Mouse (Mus musculus) CH12.LX (cell line): ENCODE measurements at regions not wholly inside any gene's neighbourhood (a gene's known extent, or its start where the extent isn't known, plus 50 kb on each side); places are given as distances from the start of the nearest gene placed in this dataset.

Experiments
- DNase-seq: peaks from one replicate; pipeline ENCODE4 v3.0.0-alpha.2; 2013; ENCODE audit errors: extremely low read depth
- H3K27ac ChIP-seq: 2 replicates; pipeline ENCODE4 v1.5.1; 2012; ENCODE audit warnings: low read depth, mild to moderate bottlenecking, control low read depth, moderate library complexity; ENCODE audit not compliant: insufficient read depth
- H3K27me3 ChIP-seq: replicated peaks from 2 replicates; pipeline ENCODE3; 2012; ENCODE audit warnings: inconsistent platforms
- H3K36me3 ChIP-seq, 2 experiments: replicated peaks in 1 of 2; 2 replicates each; pipeline versions ENCODE3 to v1.6.1; 2012; ENCODE audit warnings: inconsistent platforms in 1 of 2, low read length in 1 of 2, mild to moderate bottlenecking in 1 of 2, mixed read lengths in 1 of 2, moderate library complexity in 1 of 2; ENCODE audit not compliant: control insufficient read depth in 1 of 2, insufficient read depth in 1 of 2
- H3K4me1 ChIP-seq, 2 experiments: 2 replicates each; pipeline ENCODE4 v1.6.1; 2012; ENCODE audit warnings: inconsistent platforms in 1 of 2, moderate library complexity in 1 of 2; ENCODE audit not compliant: insufficient read depth in 2 of 2, control insufficient read depth in 1 of 2
- H3K4me2 ChIP-seq: 2 replicates; pipeline ENCODE4 v1.6.1; 2012; ENCODE audit warnings: low read depth, mild to moderate bottlenecking, control low read depth; ENCODE audit not compliant: poor library complexity, insufficient read depth, severe bottlenecking
- H3K4me3 ChIP-seq, 3 experiments: fragments of 150-350 bp in 1 of 3; sonication (generic) in 1 of 3; replicated peaks in 1 of 3; 2 replicates each; pipeline versions ENCODE3 to v1.5.1; 2011 to 2012; ENCODE audit warnings: low read depth in 2 of 3, low read length in 2 of 3, mild to moderate bottlenecking in 2 of 3, moderate library complexity in 2 of 3, control low read depth in 1 of 3, improper control_type of control experiment in 1 of 3, inconsistent platforms in 1 of 3, mixed read lengths in 1 of 3; ENCODE audit not compliant: poor library complexity in 1 of 3
- H3K79me2 ChIP-seq: replicated peaks from 2 replicates; pipeline ENCODE4 v1.6.1; 2012; ENCODE audit warnings: mild to moderate bottlenecking, moderate library complexity; ENCODE audit not compliant: control insufficient read depth, poor library complexity, insufficient read depth, severe bottlenecking; ENCODE audit errors: extremely low read depth
- H3K9ac ChIP-seq: 2 replicates; pipeline ENCODE4 v1.6.1; 2012; ENCODE audit warnings: low read depth, mild to moderate bottlenecking, control low read depth, moderate library complexity; ENCODE audit not compliant: insufficient read depth
- H3K9me3 ChIP-seq: replicated peaks from 2 replicates; pipeline ENCODE3; 2012; ENCODE audit warnings: low read length, inconsistent platforms, mixed read lengths
- BHLHE40 ChIP-seq: IDR thresholded peaks from 2 replicates; pipeline ENCODE4 v1.6.1; 2011; ENCODE audit warnings: mild to moderate bottlenecking, low read depth, low read length, improper control_type of control experiment
- CHD1 ChIP-seq: IDR thresholded peaks from 2 replicates; pipeline ENCODE4 v1.6.1; 2012; ENCODE audit warnings: low read depth, low read length, improper control_type of control experiment, inconsistent platforms
- CHD2 ChIP-seq: IDR thresholded peaks from 2 replicates; pipeline ENCODE4 v1.6.1; 2011; ENCODE audit warnings: low read length, improper control_type of control experiment
- CTCF ChIP-seq, 2 experiments: IDR thresholded peaks in 1 of 2; conservative IDR thresholded peaks in 1 of 2; 2 replicates each; pipeline ENCODE4 v1.5.1; 2011 to 2012; ENCODE audit warnings: low read depth in 2 of 2, low read length in 2 of 2, improper control_type of control experiment in 1 of 2, inconsistent platforms in 1 of 2, mild to moderate bottlenecking in 1 of 2, moderate library complexity in 1 of 2
- EP300 ChIP-seq: IDR thresholded peaks from 2 replicates; pipeline ENCODE4 v1.6.1; 2011; ENCODE audit warnings: low read length, improper control_type of control experiment
- ETS1 ChIP-seq: conservative IDR thresholded peaks from 2 replicates; pipeline ENCODE4 v1.6.1; 2012; ENCODE audit warnings: low read depth, mild to moderate bottlenecking, inconsistent platforms, low read length, improper control_type of control experiment, moderate library complexity
- HCFC1 ChIP-seq: IDR thresholded peaks from 2 replicates; pipeline ENCODE4 v1.6.1; 2012; ENCODE audit warnings: low read depth, mild to moderate bottlenecking, inconsistent platforms, low read length, improper control_type of control experiment
- IRF4 ChIP-seq: IDR thresholded peaks from 2 replicates; pipeline ENCODE4 v1.6.1; 2014; ENCODE audit warnings: low read depth, mild to moderate bottlenecking, inconsistent platforms, low read length, improper control_type of control experiment
- JUN ChIP-seq: IDR thresholded peaks from 2 replicates; pipeline ENCODE4 v1.6.1; 2011; ENCODE audit warnings: low read depth, mild to moderate bottlenecking, low read length, improper control_type of control experiment, moderate library complexity; ENCODE audit not compliant: insufficient read depth
- JUND ChIP-seq: conservative IDR thresholded peaks from 2 replicates; pipeline ENCODE4 v1.6.1; 2011; ENCODE audit warnings: low read depth, low read length, improper control_type of control experiment
- KAT2A ChIP-seq: IDR thresholded peaks from 2 replicates; pipeline ENCODE4 v1.6.1; 2012; ENCODE audit warnings: low read length, improper control_type of control experiment, inconsistent platforms; ENCODE audit not compliant: insufficient replicate concordance
- MAFK ChIP-seq: IDR thresholded peaks from 2 replicates; pipeline ENCODE4 v1.6.1; 2011; ENCODE audit warnings: low read length, improper control_type of control experiment; ENCODE audit not compliant: insufficient replicate concordance
- MAX ChIP-seq: IDR thresholded peaks from 2 replicates; pipeline ENCODE4 v1.6.1; 2011; ENCODE audit warnings: low read length, improper control_type of control experiment
- MAZ ChIP-seq: IDR thresholded peaks from 2 replicates; pipeline ENCODE4 v1.6.1; 2012; ENCODE audit warnings: low read depth, mild to moderate bottlenecking, inconsistent platforms, low read length, improper control_type of control experiment, moderate library complexity
- MYC ChIP-seq: IDR thresholded peaks from 2 replicates; pipeline ENCODE4 v1.6.1; 2011; ENCODE audit warnings: low read depth, mild to moderate bottlenecking, improper control_type of control experiment, low read length
- NELFE ChIP-seq: IDR thresholded peaks from 2 replicates; pipeline ENCODE4 v1.6.1; 2011; ENCODE audit warnings: low read depth, low read length, improper control_type of control experiment
- NRF1 ChIP-seq: IDR thresholded peaks from 2 replicates; pipeline ENCODE4 v1.6.1; 2014; ENCODE audit warnings: low read depth, mild to moderate bottlenecking, inconsistent platforms, low read length, improper control_type of control experiment, moderate library complexity
- PAX5 ChIP-seq: IDR thresholded peaks from 2 replicates; pipeline ENCODE4 v1.6.1; 2012; ENCODE audit warnings: low read length, inconsistent platforms, mixed read lengths
- POLR2AphosphoS2 ChIP-seq: IDR thresholded peaks from 2 replicates; pipeline ENCODE4 v1.6.1; 2011; ENCODE audit warnings: low read depth, low read length, improper control_type of control experiment
- RCOR1 ChIP-seq: conservative IDR thresholded peaks from 2 replicates; pipeline ENCODE4 v1.6.1; 2012; ENCODE audit warnings: low read depth, mild to moderate bottlenecking, inconsistent platforms, low read length, improper control_type of control experiment
- SIN3A ChIP-seq: IDR thresholded peaks from 2 replicates; pipeline ENCODE4 v1.6.1; 2012; ENCODE audit warnings: low read length, improper control_type of control experiment, inconsistent platforms
- SMC3 ChIP-seq: IDR thresholded peaks from 2 replicates; pipeline ENCODE4 v1.6.1; 2011; ENCODE audit warnings: low read depth, low read length, improper control_type of control experiment
- TBP ChIP-seq: conservative IDR thresholded peaks from 2 replicates; pipeline ENCODE4 v1.6.1; 2011; ENCODE audit warnings: low read depth, low read length, improper control_type of control experiment
- TCF12 ChIP-seq: IDR thresholded peaks from 2 replicates; pipeline ENCODE4 v1.6.1; 2014; ENCODE audit warnings: low read depth, mild to moderate bottlenecking, inconsistent platforms, low read length, improper control_type of control experiment
- UBTF ChIP-seq: IDR thresholded peaks from 2 replicates; pipeline ENCODE4 v1.6.1; 2012; ENCODE audit warnings: low read depth, mild to moderate bottlenecking, inconsistent platforms, low read length, improper control_type of control experiment, moderate library complexity
- USF1 ChIP-seq: IDR thresholded peaks from 2 replicates; pipeline ENCODE4 v1.6.1; 2014; ENCODE audit warnings: low read depth, mild to moderate bottlenecking, inconsistent platforms, low read length, improper control_type of control experiment
- USF2 ChIP-seq: conservative IDR thresholded peaks from 2 replicates; pipeline ENCODE4 v1.6.1; 2011; ENCODE audit warnings: low read depth, low read length, improper control_type of control experiment
- ZC3H11A ChIP-seq: IDR thresholded peaks from 2 replicates; pipeline ENCODE4 v1.6.1; 2012; ENCODE audit warnings: low read depth, mild to moderate bottlenecking, inconsistent platforms, low read length, improper control_type of control experiment
- ZKSCAN1 ChIP-seq: IDR thresholded peaks from 2 replicates; pipeline ENCODE4 v1.6.1; 2012; ENCODE audit warnings: low read depth, inconsistent platforms, low read length, improper control_type of control experiment, borderline replicate concordance
- ZMIZ1 ChIP-seq: IDR thresholded peaks from 2 replicates; pipeline ENCODE4 v1.6.1; 2012; ENCODE audit warnings: low read depth, mild to moderate bottlenecking, inconsistent platforms, low read length, improper control_type of control experiment
- dilution Hi-C: fragments of 300-500 bp; cut with MboI; formaldehyde crosslinking; loops from 2 replicates; pipeline ENCODE4 v1.14.3; 2020; ENCODE audit warnings: low sequenced_read_pairs; ENCODE audit not compliant: extremely low pct_unique_long_range_greater_than_20kb, extremely low pct_ligation_motif_present
- in situ Hi-C: fragments of 300-500 bp; cut with MboI; formaldehyde crosslinking; loops from 3 replicates; pipeline ENCODE4 v1.14.3; 2019; ENCODE audit warnings: low sequenced_read_pairs, low pct_ligation_motif_present, low pct_unique_long_range_greater_than_20kb, mixed read lengths

- no peaks in the 10 kb centered on the region for H3K36me3 ChIP-seq
- H3K9me3 ChIP-seq = no peaks in the 10 kb centered on the region
- no peak for TF ChIP-seq ZKSCAN1
- TF ChIP-seq TBP = no peak
- no peak for TF ChIP-seq ZC3H11A
- no peak for TF ChIP-seq UBTF
- TF ChIP-seq MAFK = no peak
- no peak for TF ChIP-seq KAT2A
- no peak for TF ChIP-seq BHLHE40
- TF ChIP-seq USF2 = no peak
- no peak for TF ChIP-seq TCF12
- TF ChIP-seq MYC = no peak
- no peak for TF ChIP-seq NRF1
- no peak for TF ChIP-seq SMC3
- TF ChIP-seq PAX5 = no peak
- no peak for TF ChIP-seq HCFC1
- no peak for TF ChIP-seq CHD1
- no peak for TF ChIP-seq JUND
- TF ChIP-seq CTCF (conservative IDR thresholded peaks at IDR 0.05 in 1 of 2, IDR thresholded peaks at IDR 0.05 in 1 of 2; ENCODE audit: low read depth in 2 of 2, low read length in 2 of 2) = no peak
- TF ChIP-seq EP300 = no peak
- TF ChIP-seq SIN3A = no peak
- TF ChIP-seq RCOR1 = no peak
- no peak overlapping the region for H3K4me3 ChIP-seq
- in situ Hi-C loops (no loop called here), dilution Hi-C loops (no loop called here)
- H3K27me3 ChIP-seq = peaks cover 1% of the 10 kb centered on the region
- no peak overlapping the region for H3K27ac ChIP-seq
- no peak for DNase-seq
- H3K79me2 ChIP-seq = no peaks in the 10 kb centered on the region
- no peak overlapping the region for H3K4me2 ChIP-seq
- H3K9ac ChIP-seq = no peak overlapping the region
- H3K4me1 ChIP-seq = peaks cover 0 to 4% of the 10 kb centered on the region in 2 experiments; a peak in 1 of 4 replicates
Observed at GRCm38 (mm10) chr9:120737956-120738355, 166.7 kb downstream of the Rpl14 start.

GRCm38 (mm10) chr9:120739199-120739952 is 168.1 kb downstream of the Rpl14 start:
- peaks cover 0 to 4% of the 10 kb centered on the region in 2 experiments; a peak in 1 of 4 replicates for H3K4me1 ChIP-seq
- H3K4me3 ChIP-seq = no peak overlapping the region
- H3K27me3 ChIP-seq = peaks cover 1% of the 10 kb centered on the region
- in situ Hi-C loops = no loop called here
- H3K79me2 ChIP-seq = no peaks in the 10 kb centered on the region
- DNase-seq = no peak
- H3K27ac ChIP-seq = no peak overlapping the region
- H3K36me3 ChIP-seq = no peaks in the 10 kb centered on the region
- TF ChIP-seq JUND = no peak
- no peak for TF ChIP-seq MAX
- no peak for TF ChIP-seq KAT2A
- TF ChIP-seq BHLHE40 = no peak
- no peak for TF ChIP-seq ZMIZ1
- TF ChIP-seq IRF4 = no peak
- TF ChIP-seq NRF1 = no peak
- TF ChIP-seq MAFK = no peak
- no peak for TF ChIP-seq USF1
- no peak for TF ChIP-seq TBP
- TF ChIP-seq MAZ = no peak
- no peak for TF ChIP-seq ZC3H11A
- no peak for TF ChIP-seq ETS1
- no peak for TF ChIP-seq CHD2
- TF ChIP-seq NELFE = no peak
- no peak for TF ChIP-seq POLR2AphosphoS2
- TF ChIP-seq ZKSCAN1 = no peak
- no peak for TF ChIP-seq USF2
- TF ChIP-seq PAX5 = no peak
- no peak for TF ChIP-seq JUN
- dilution Hi-C loops = no loop called here
- no peak overlapping the region for H3K4me2 ChIP-seq
- no peak overlapping the region for H3K9ac ChIP-seq
- no peaks in the 10 kb centered on the region for H3K9me3 ChIP-seq
